Mouse (Mus musculus) liver, embryonic 14.5 days (tissue): ENCODE measurements at regions not wholly inside any gene's neighbourhood (a gene's known extent, or its start where the extent isn't known, plus 50 kb on each side); places are given as distances from the start of the nearest gene placed in this dataset.

Source experiments
- CTCF ChIP-seq: IDR thresholded peaks from 2 replicates; pipeline ENCODE4 v1.5.1; 2016; ENCODE audit warnings: antibody characterized with exemption, low read depth, control low read depth
- EP300 ChIP-seq: IDR thresholded peaks from 2 replicates; pipeline ENCODE4 v1.6.1; 2016; ENCODE audit warnings: antibody characterized with exemption, low read depth

DNA sequence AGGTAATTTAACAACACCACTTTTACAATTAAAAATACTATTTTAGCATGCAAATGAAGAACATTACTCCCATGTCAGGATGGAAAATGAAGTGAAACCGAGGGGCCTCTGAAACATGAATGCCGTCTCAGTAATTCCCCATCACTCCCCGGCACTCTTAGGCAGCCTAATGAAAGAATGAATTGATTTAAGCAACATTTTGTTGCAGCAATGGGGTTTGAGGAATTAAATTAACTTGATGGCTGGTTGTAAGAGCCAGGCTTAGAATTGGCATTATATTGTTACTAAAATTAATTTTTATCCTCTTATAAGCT is 328.2 kb upstream of the Rag2 start:
- no peak for TF ChIP-seq CTCF
- TF ChIP-seq EP300: no peak
